Mouse (Mus musculus) forelimb bud, embryonic 11.5 days (tissue): ENCODE data around the gene Pdzd7.

ENCODE experiments used
- DNase-seq: peaks from one replicate; pipeline ENCODE4 v3.0.0-alpha.2; 2012; ENCODE audit warnings: low read depth, low spot score

Gene Pdzd7

DNA sequence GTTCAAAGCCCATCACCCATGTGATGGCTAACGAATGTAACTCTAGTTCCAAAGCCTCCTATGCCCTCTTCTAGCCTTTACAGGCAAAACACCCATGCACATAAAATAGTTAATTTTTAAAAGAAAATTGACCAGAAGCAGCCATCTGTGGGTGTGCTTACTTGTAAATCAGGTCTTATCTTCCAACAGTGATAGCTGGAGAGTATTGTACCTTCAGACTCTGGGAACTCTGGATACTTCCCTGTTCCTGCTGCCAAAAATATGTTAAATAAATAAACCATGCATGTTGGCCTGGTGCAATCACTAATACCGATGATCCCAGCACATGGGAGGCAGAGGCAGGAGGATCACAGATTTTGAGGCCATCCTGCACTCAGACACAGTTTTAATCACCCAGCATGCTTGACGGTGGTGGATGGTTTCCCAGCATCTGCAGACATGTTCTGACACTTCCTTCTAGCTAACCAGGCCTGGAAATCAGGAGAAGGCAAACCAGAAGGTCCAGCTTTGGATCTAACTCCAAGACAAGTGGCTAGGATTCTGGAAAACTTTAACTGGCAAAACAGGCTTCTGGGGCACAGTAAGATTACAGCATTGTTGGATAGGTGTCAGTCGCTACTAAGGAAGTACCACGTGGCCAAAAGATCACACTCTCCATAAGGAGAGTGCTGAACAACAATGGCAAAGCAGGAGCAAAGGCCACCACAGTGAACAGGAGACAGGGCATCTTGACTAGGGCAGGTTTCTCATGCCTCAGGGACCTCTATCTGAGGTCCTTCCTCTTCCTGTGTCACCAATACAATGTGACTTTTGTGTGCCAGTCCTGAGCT, 60.1 kb downstream of the Pdzd7 start:
- no peak for DNase-seq

- no peak for DNase-seq
Measured at GRCm38 (mm10) chr19:44984420-44984819, 61.1 kb downstream of the Pdzd7 start.

DNA sequence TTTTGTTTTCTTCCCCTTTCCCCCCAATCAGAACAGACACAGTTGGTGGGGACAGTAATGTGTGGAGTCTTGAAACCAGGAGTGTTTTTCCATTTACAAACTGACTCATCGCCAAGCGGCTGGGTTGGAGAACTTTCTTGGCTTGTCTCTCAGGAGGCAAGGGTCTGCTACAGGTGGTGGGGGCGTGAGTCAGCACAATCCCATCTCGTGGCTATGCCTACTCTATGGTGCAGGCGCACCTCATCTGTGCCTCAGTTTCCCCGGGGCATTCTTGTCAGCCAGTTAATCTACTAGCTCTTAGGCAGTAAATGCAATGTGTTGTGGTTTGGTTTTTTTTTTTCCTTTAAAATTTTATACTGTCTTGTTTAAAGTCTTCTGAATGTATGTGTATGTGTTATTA, 62.2 kb downstream of the Pdzd7 start:
- no peak for DNase-seq

DNA sequence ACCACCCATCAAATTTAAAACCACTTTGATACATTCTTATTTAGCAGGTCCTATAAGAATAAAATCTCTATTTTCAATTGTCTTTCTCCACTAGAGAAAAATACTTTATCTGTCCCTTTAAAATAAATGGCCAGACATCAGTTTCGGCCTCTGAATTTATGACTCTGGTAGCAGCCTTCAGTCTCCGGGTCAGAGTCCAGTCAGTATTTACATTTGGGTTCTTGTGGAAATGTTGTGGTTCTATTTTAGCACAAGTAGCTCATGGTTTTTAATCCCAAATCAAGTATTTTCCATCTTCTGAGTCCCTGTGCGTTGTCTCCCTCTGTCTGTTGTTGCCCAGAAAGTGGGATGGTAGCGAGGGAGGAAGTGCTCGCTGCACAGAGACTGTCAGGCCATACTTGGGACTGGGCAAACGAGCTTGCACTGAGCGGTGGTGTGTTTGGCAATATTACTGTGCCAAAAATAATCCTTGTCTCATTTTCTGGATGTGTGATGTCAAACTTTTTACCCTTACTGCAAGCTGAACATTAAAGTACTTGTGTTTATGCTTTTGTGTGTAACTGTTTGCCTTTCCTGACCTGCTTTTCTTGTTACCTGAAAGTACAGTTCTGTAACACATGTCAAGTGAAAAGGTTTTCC, 62.9 kb downstream of the Pdzd7 start:
- no peak for DNase-seq

- DNase-seq, result no peak
Measured at GRCm38 (mm10) chr19:44980787-44981186, 64.7 kb downstream of the Pdzd7 start.

DNA sequence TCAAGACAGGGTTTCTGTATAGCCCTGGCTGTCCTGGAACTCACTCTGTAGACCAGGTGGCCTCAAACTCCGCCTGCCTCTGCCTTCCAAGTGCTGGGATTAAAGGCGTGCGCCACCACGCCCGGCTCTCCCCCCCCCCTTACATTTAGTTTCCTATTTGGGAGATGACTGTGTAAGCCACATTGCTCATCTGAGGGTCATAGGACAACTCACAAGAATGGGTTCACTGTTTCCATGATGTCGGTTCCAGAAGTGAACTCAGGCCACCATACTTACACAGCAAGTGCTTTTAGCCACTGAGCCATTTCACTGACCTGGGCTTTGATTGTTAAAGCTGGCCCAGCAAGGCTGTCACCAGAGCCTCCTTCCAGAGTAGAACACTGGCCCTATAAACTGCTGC, 68.4 kb downstream of the Pdzd7 start:
- no peak for DNase-seq
